Comparison of ENCODE assay signal across 10 mouse cellular contexts in the genomic region with DNA sequence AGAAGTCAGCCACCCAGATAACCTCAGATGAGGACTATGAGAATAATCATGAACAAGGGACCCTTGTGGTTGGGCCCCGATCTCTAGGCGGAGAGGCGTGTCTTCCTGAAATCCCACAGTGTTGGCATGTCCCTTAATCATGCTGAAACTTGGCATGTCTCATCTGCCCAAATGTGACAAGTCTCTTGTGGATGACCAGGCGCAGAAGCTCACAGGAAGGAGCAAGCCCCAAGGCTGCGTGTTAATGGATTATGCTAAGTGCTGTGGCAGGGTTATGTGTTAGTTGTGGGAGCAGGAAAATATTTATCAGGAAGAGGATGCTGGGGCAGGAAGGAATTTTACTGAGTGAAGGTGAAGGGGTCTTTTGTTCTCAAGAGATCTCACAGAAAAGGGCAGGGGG.
DNase-seq lines count a peak whose midpoint lies in the region; ATAC-seq and TF ChIP-seq lines count a peak whose summit lies in the region.
"Had no signal": no experiment of that assay in that cellular context is flagged by ENCODE, and none has a peak within 500 bp of the region (broad histone marks: within the 10 kb centered on the region; RNA-seq: fewer than 3 reads in every experiment).

No protein-coding gene starts in this region.

- peaks cover 8% of the 10 kb centered on the region for H3K36me3 ChIP-seq in forebrain, embryonic 12.5 days (replicated peaks)
- no peaks in the 10 kb centered on the region; the same call in 1 of the 2 replicates for H3K36me3 ChIP-seq in forebrain, postnatal 0 days (ENCODE audit: insufficient read depth)
- H3K36me3 ChIP-seq in lung, embryonic 16.5 days (ENCODE audit: control insufficient read depth, insufficient read depth, low read length): no peaks in the 10 kb centered on the region; the same call in 1 of the 2 replicates
- no peaks in the 10 kb centered on the region for H3K36me3 ChIP-seq in kidney, adult 2 months (ENCODE audit: control insufficient read depth, insufficient read depth, low read length)
- H3K36me3 ChIP-seq in small intestine, adult 2 months (ENCODE audit: control insufficient read depth, insufficient read depth, low read length): no peaks in the 10 kb centered on the region
- H3K36me3 ChIP-seq: midbrain, embryonic 13.5 days had no signal

- TF ChIP-seq POLR2A in kidney, adult 2 months (IDR thresholded peaks at IDR 0.05; ENCODE audit: low read depth, low read length): no peak
- TF ChIP-seq POLR2A in small intestine, adult 2 months (IDR thresholded peaks at IDR 0.05; ENCODE audit: low read depth, low read length): no peak

- DNase-seq in forebrain, postnatal 0 days: no peak
- no peak for DNase-seq in lung, postnatal 4 days
- DNase-seq in kidney, adult 2 months: peak; percentile 18
- DNase-seq in cerebellum, adult 18-20 months: no peak

- TF ChIP-seq CTCF in forebrain, postnatal 0 days (IDR thresholded peaks at IDR 0.05; ENCODE audit: low read depth): no peak
- no peak for TF ChIP-seq CTCF in kidney, adult 2 months (conservative IDR thresholded peaks at IDR 0.05; ENCODE audit: insufficient read depth, insufficient read length, low read depth, low read length)
- no peak for TF ChIP-seq CTCF in small intestine, adult 2 months (IDR thresholded peaks at IDR 0.05; ENCODE audit: extremely low read depth, insufficient read length, insufficient replicate concordance, low read depth, low read length)

- H3K9me3 ChIP-seq in forebrain, embryonic 12.5 days: no peaks in the 10 kb centered on the region
- no peaks in the 10 kb centered on the region for H3K9me3 ChIP-seq in forebrain, postnatal 0 days (ENCODE audit: low read length)
- H3K9me3 ChIP-seq in lung, embryonic 16.5 days (ENCODE audit: control insufficient read depth, low read length): no peaks in the 10 kb centered on the region
- H3K9me3 ChIP-seq: midbrain, embryonic 13.5 days had no signal

- H3K4me1 ChIP-seq in forebrain, embryonic 12.5 days: peaks cover 18% of the 10 kb centered on the region
- H3K4me1 ChIP-seq in forebrain, postnatal 0 days (ENCODE audit: insufficient read depth): peaks cover 6% of the 10 kb centered on the region
- peaks cover 19% of the 10 kb centered on the region for H3K4me1 ChIP-seq in lung, embryonic 16.5 days (replicated peaks; ENCODE audit: control insufficient read depth, insufficient read depth, low read length)
- H3K4me1 ChIP-seq in kidney, adult 2 months (ENCODE audit: control insufficient read depth, insufficient read depth, low read length): no peaks in the 10 kb centered on the region
- no peaks in the 10 kb centered on the region for H3K4me1 ChIP-seq in small intestine, adult 2 months (ENCODE audit: control insufficient read depth, insufficient read depth, insufficient read length, low read length)

- ATAC-seq in forebrain, embryonic 12.5 days (ENCODE audit: low FRiP score): no peak
- ATAC-seq in forebrain, postnatal 0 days: no peak
- ATAC-seq in lung, embryonic 16.5 days (ENCODE audit: low read depth): peak; percentile 51
- ATAC-seq in megakaryocyte, adult 5-6 weeks (ENCODE audit: poor library complexity, severe bottlenecking): no peak
- ATAC-seq: midbrain, embryonic 13.5 days; Patski had no signal

- no peak overlapping the region for H3K4me3 ChIP-seq in forebrain, embryonic 12.5 days (replicated peaks)
- no peak overlapping the region for H3K4me3 ChIP-seq in forebrain, postnatal 0 days (ENCODE audit: low read depth, low read length)
- no peak overlapping the region for H3K4me3 ChIP-seq in lung, embryonic 16.5 days (ENCODE audit: low read length)
- H3K4me3 ChIP-seq in kidney, adult 2 months (ENCODE audit: insufficient read depth, low read depth, low read length): no peak overlapping the region
- H3K4me3 ChIP-seq in small intestine, adult 2 months (ENCODE audit: low read depth, low read length): no peak overlapping the region
- H3K4me3 ChIP-seq: midbrain, embryonic 13.5 days had no signal

- H3K9ac ChIP-seq in forebrain, embryonic 12.5 days: no peak overlapping the region
- H3K9ac ChIP-seq in forebrain, postnatal 0 days: no peak overlapping the region
- H3K9ac ChIP-seq in lung, embryonic 16.5 days (ENCODE audit: low read length): peak overlapping the region; percentile 33; the same call in 1 of the 2 replicates
- H3K9ac ChIP-seq: midbrain, embryonic 13.5 days had no signal

- H3K4me2 ChIP-seq in forebrain, embryonic 12.5 days: no peak overlapping the region
- H3K4me2 ChIP-seq in forebrain, postnatal 0 days (ENCODE audit: low read depth): no peak overlapping the region
- H3K4me2 ChIP-seq in lung, embryonic 16.5 days (ENCODE audit: low read depth, low read length): no peak overlapping the region
- H3K4me2 ChIP-seq: midbrain, embryonic 13.5 days had no signal

- H3K27me3 ChIP-seq in forebrain, embryonic 12.5 days: no peaks in the 10 kb centered on the region
- no peaks in the 10 kb centered on the region for H3K27me3 ChIP-seq in forebrain, postnatal 0 days (ENCODE audit: insufficient read depth, low read length)
- H3K27me3 ChIP-seq in lung, embryonic 16.5 days (ENCODE audit: control insufficient read depth, insufficient read depth, low read depth, low read length): no peaks in the 10 kb centered on the region
- no peaks in the 10 kb centered on the region for H3K27me3 ChIP-seq in kidney, adult 2 months (replicated peaks; ENCODE audit: control insufficient read depth, insufficient read depth, low read length)
- no peaks in the 10 kb centered on the region for H3K27me3 ChIP-seq in small intestine, adult 2 months (ENCODE audit: control insufficient read depth, insufficient read depth, low read length)
- H3K27me3 ChIP-seq: midbrain, embryonic 13.5 days; Patski had no signal

- 87% methylated on average over 5 of the region's 5 CpGs for WGBS in forebrain, embryonic 12.5 days
- 82% methylated on average over 5 of the region's 5 CpGs for WGBS in forebrain, postnatal 0 days
- 35% methylated on average over 5 of the region's 5 CpGs for WGBS in lung, embryonic 16.5 days
- 70% methylated on average over 5 of the region's 5 CpGs for WGBS in kidney, adult 2 months
- 79% methylated on average over 5 of the region's 5 CpGs for WGBS in small intestine, adult 2 months

- 0 out of 2 replicates have a peak overlapping the region, but pooled peaks have one; percentile 31 for H3K27ac ChIP-seq in forebrain, embryonic 12.5 days
- H3K27ac ChIP-seq in forebrain, postnatal 0 days (ENCODE audit: low read depth, low read length): no peak overlapping the region
- H3K27ac ChIP-seq in lung, embryonic 16.5 days (ENCODE audit: low read length): peak overlapping the region; percentile 89
- H3K27ac ChIP-seq in kidney, adult 2 months (ENCODE audit: insufficient read depth, low read depth, low read length): peak overlapping the region; percentile 15; the same call in 1 of the 2 replicates
- peak overlapping the region; percentile 49; the same call in 1 of the 2 replicates for H3K27ac ChIP-seq in small intestine, adult 2 months (ENCODE audit: insufficient read depth, low read depth, low read length)
- H3K27ac ChIP-seq: midbrain, embryonic 13.5 days had no signal
